Mouse (Mus musculus): ENCODE measurements around the gene Mfsd2a. TPM values are rescaled to one million over a fixed set of nuclear protein-coding genes. Genes with fewer than 3 reads are reported as not detected.

Mfsd2a gene
- total and polyA plus RNA-seq, 2 experiments = 32.8 to 44.0 TPM

DNA sequence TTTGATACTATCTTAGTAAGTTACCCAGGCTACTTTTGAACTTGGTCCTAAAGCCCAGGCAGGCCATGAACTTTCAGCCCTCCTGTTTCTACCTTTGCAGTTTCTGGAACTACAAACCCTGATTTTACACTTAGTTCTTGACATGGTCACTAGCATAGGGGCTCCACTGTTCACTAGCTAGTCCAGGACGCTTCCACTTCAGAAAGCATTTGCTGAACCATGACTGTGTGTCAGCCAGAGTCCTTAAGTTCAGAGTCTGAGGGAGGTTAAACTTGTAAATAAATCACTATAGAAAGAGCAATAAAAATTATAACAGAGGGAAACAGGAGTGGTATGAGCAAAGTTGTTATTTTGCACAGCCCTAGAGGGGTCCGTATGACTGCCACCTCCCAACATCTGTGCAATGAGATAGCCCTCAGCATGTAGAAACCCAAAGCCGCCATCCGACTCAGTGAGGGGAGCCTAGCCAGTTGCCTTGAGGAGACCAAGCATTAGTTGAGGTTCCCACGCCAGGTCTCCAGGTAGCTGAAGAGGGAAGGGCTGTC is 14.1 kb upstream of the Mfsd2a start:
- Histone ChIP-seq H3K36me3 (ENCODE audit: control insufficient read depth, insufficient read depth, low read length) (no peaks in the 10 kb centered on the region), H3K4me3 (ENCODE audit: insufficient read depth, low read depth, low read length) (no peak overlapping the region), H3K27me3 (ENCODE audit: control insufficient read depth, insufficient read depth, low read length) (no peaks in the 10 kb centered on the region), H3K9ac (ENCODE audit: low read depth, low read length) (no peak overlapping the region), H3K4me1 (ENCODE audit: control insufficient read depth, insufficient read depth, low read length) (peaks cover 31% of the 10 kb centered on the region), H3K27ac (replicated peaks; ENCODE audit: insufficient read depth, low read depth, low read length) (no peak overlapping the region), H3K79me2 (ENCODE audit: control insufficient read depth, insufficient read depth, low read length) (no peaks in the 10 kb centered on the region)
- WGBS = 89% methylated on average over 5 of the region's 5 CpGs
- no peak for DNase-seq (ENCODE audit: extremely low read depth, low read depth, low spot score)
- no peak for TF ChIP-seq CTCF (IDR thresholded peaks at IDR 0.05; ENCODE audit: low read depth, low read length)
- TF ChIP-seq POLR2A (IDR thresholded peaks at IDR 0.05; ENCODE audit: extremely low read depth, insufficient read depth, low read length) = no peak

DNA sequence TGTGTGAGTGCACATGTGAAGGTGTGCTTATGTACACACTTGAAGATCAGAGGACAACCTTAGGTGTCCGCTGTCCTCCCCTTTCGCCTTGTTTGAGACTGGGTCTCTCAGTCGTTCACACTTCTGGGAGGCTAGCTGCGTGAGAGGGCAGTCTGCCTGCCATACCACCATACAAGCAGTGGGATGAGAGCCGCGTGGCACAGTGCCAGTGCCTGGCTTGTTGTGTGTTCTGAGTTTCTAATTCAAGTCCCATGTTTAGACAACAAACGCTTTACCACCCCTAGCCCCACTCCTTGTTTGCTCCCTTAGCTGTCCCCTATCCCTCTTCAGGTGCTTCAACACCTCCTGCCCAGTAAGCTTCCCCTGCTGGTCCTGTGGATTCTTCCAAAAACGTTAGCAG is 11.1 kb upstream of the Mfsd2a start:
- H3K79me2 ChIP-seq (ENCODE audit: control insufficient read depth, insufficient read depth, low read length) = no peaks in the 10 kb centered on the region
- H3K36me3 ChIP-seq (ENCODE audit: control insufficient read depth, insufficient read depth, low read length) = no peaks in the 10 kb centered on the region
- H3K9ac ChIP-seq (ENCODE audit: low read depth, low read length) = no peak overlapping the region
- no peaks in the 10 kb centered on the region for H3K27me3 ChIP-seq (ENCODE audit: control insufficient read depth, insufficient read depth, low read length)
- no peak for DNase-seq (ENCODE audit: extremely low read depth, low read depth, low spot score)
- WGBS = 70% methylated on average over 8 of the region's 8 CpGs
- H3K4me3 ChIP-seq (ENCODE audit: insufficient read depth, low read depth, low read length) = no peak overlapping the region
- H3K27ac ChIP-seq (replicated peaks; ENCODE audit: insufficient read depth, low read depth, low read length) = peak overlapping the region; percentile 48; the same call in 1 of the 2 replicates
- no peak for TF ChIP-seq POLR2A (IDR thresholded peaks at IDR 0.05; ENCODE audit: extremely low read depth, insufficient read depth, low read length)
- no peak for TF ChIP-seq CTCF (IDR thresholded peaks at IDR 0.05; ENCODE audit: low read depth, low read length)
- H3K4me1 ChIP-seq (ENCODE audit: control insufficient read depth, insufficient read depth, low read length) = peaks cover 14% of the 10 kb centered on the region

DNA sequence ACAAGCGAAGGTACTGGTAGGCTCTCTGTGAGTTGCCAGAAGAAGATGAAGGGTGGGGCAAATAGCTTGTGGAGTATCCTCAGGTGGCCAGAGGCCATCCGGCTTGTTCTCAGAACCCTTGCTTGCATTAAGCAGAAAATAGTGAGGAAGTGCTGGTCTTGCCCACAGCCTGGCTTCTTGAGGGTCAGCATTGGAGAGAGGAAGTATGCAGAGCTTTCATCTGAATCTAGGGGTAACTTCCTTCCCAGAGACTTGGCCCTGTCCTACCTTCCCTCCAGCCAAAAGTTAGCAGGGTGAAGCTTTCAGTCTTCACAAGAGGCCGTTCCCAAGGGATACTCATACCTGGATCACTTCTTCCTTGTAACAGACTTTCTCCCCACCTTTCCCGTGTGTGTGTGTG is 10.7 kb upstream of the Mfsd2a start:
- TF ChIP-seq CTCF (IDR thresholded peaks at IDR 0.05; ENCODE audit: low read depth, low read length) = no peak
- TF ChIP-seq POLR2A (IDR thresholded peaks at IDR 0.05; ENCODE audit: extremely low read depth, insufficient read depth, low read length) = no peak

DNA sequence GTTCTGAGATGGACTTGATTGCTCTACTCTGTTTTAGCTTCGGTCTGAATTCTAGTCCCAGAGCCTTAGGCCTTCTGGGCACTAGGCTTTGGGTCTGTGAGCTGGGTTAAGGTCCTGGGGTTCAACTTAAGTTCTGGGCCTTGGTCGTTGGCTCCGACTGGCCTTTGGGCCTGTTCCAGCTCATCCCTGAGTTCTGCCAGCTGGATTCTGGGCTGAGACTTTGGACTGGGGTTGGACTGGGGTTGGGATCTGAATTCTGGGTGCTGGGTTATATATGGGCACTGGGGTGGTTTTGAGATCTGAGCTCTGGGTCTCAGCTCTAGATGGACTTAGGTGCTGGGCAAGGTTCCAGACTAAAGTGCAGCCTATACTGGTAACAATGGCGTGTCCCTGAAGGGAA is 10.2 kb upstream of the Mfsd2a start:
- H3K27me3 ChIP-seq (ENCODE audit: control insufficient read depth, insufficient read depth, low read length) = no peaks in the 10 kb centered on the region
- no peak for TF ChIP-seq CTCF (IDR thresholded peaks at IDR 0.05; ENCODE audit: low read depth, low read length)
- no peak for TF ChIP-seq POLR2A (IDR thresholded peaks at IDR 0.05; ENCODE audit: extremely low read depth, insufficient read depth, low read length)
- peak overlapping the region; percentile 48 for H3K27ac ChIP-seq (replicated peaks; ENCODE audit: insufficient read depth, low read depth, low read length)
- H3K4me3 ChIP-seq (ENCODE audit: insufficient read depth, low read depth, low read length) = no peak overlapping the region
- no peak overlapping the region; the same call in 1 of the 2 replicates for H3K9ac ChIP-seq (ENCODE audit: low read depth, low read length)
- peak; percentile 96 for DNase-seq (ENCODE audit: extremely low read depth, low read depth, low spot score)
- 24% methylated on average over 4 of the region's 4 CpGs for WGBS
- no peaks in the 10 kb centered on the region for H3K79me2 ChIP-seq (ENCODE audit: control insufficient read depth, insufficient read depth, low read length)
- peaks cover 11% of the 10 kb centered on the region for H3K4me1 ChIP-seq (ENCODE audit: control insufficient read depth, insufficient read depth, low read length)
- H3K36me3 ChIP-seq (ENCODE audit: control insufficient read depth, insufficient read depth, low read length) = no peaks in the 10 kb centered on the region

More for the DNA sequence above, 10.7 kb upstream of the Mfsd2a start:
- Histone ChIP-seq H3K4me1 (ENCODE audit: control insufficient read depth, insufficient read depth, low read length) (peaks cover 12% of the 10 kb centered on the region), H3K9ac (ENCODE audit: low read depth, low read length) (no peak overlapping the region; the same call in 1 of the 2 replicates), H3K36me3 (ENCODE audit: control insufficient read depth, insufficient read depth, low read length) (no peaks in the 10 kb centered on the region), H3K4me3 (ENCODE audit: insufficient read depth, low read depth, low read length) (no peak overlapping the region), H3K27ac (replicated peaks; ENCODE audit: insufficient read depth, low read depth, low read length) (peak overlapping the region; percentile 48), H3K27me3 (ENCODE audit: control insufficient read depth, insufficient read depth, low read length) (no peaks in the 10 kb centered on the region), H3K79me2 (ENCODE audit: control insufficient read depth, insufficient read depth, low read length) (no peaks in the 10 kb centered on the region)
- 73% methylated on average over 4 of the region's 4 CpGs for WGBS
- DNase-seq (ENCODE audit: extremely low read depth, low read depth, low spot score) = no peak

DNA sequence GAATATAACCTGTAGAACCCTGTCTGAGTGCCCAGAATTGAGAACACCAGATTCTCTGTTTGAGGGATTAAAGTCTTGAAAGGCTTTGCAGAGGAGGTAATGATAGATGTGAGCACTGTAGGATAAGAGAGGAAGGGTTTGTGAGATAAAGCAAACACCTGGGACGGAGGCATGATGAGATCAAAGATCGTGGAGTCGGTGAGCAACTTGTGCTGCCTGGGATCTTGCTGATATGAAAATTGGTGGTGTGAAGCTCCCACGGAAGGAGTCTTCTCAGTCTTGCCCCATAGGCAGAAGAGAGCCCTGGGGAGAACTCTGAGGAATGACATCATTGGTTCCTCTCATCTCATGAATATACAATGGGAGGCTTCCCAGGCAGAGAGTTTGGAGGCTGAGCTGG is 7.1 kb upstream of the Mfsd2a start:
- 58% methylated on average over 4 of the region's 4 CpGs for WGBS
- Histone ChIP-seq H3K9ac (ENCODE audit: low read depth, low read length) (no peak overlapping the region), H3K27ac (replicated peaks; ENCODE audit: insufficient read depth, low read depth, low read length) (no peak overlapping the region), H3K4me3 (ENCODE audit: insufficient read depth, low read depth, low read length) (no peak overlapping the region), H3K27me3 (ENCODE audit: control insufficient read depth, insufficient read depth, low read length) (no peaks in the 10 kb centered on the region), H3K79me2 (ENCODE audit: control insufficient read depth, insufficient read depth, low read length) (no peaks in the 10 kb centered on the region), H3K4me1 (ENCODE audit: control insufficient read depth, insufficient read depth, low read length) (peaks cover 13% of the 10 kb centered on the region), H3K36me3 (ENCODE audit: control insufficient read depth, insufficient read depth, low read length) (no peaks in the 10 kb centered on the region)
- TF ChIP-seq POLR2A (IDR thresholded peaks at IDR 0.05; ENCODE audit: extremely low read depth, insufficient read depth, low read length) (no peak), CTCF (IDR thresholded peaks at IDR 0.05; ENCODE audit: low read depth, low read length) (no peak)
- no peak for DNase-seq (ENCODE audit: extremely low read depth, low read depth, low spot score)

DNA sequence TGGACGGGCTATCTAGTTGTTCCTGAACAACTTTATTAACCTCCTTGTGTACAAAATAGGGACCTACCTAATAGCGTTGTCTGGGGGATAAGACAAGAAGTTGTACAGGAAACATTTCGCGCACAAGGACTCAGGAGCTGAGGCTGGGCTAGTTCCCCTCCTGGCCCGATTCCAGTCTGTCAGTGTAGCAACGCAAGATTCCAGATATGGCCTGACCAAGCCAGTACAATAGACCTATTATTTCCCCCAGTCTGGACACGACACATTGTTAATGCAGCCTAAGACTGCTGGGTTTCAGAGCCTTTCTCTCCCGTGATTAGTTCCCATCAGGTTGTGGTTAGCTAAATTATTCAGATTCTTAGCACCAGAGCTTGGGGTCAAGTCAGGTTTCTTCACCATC is 1.8 kb upstream of the Mfsd2a start:
- no peak overlapping the region for H3K4me3 ChIP-seq (ENCODE audit: insufficient read depth, low read depth, low read length)

More for the DNA sequence above, 1.8 kb upstream of the Mfsd2a start:
- TF ChIP-seq CTCF (IDR thresholded peaks at IDR 0.05; ENCODE audit: low read depth, low read length) (no peak), POLR2A (IDR thresholded peaks at IDR 0.05; ENCODE audit: extremely low read depth, insufficient read depth, low read length) (no peak)
- Histone ChIP-seq H3K79me2 (ENCODE audit: control insufficient read depth, insufficient read depth, low read length) (no peaks in the 10 kb centered on the region), H3K27ac (replicated peaks; ENCODE audit: insufficient read depth, low read depth, low read length) (no peak overlapping the region), H3K9ac (ENCODE audit: low read depth, low read length) (no peak overlapping the region), H3K27me3 (ENCODE audit: control insufficient read depth, insufficient read depth, low read length) (no peaks in the 10 kb centered on the region), H3K4me1 (ENCODE audit: control insufficient read depth, insufficient read depth, low read length) (peaks cover 2% of the 10 kb centered on the region; the same call in 1 of the 2 replicates), H3K36me3 (ENCODE audit: control insufficient read depth, insufficient read depth, low read length) (peaks cover 5% of the 10 kb centered on the region; the same call in 1 of the 2 replicates)
- no peak for DNase-seq (ENCODE audit: extremely low read depth, low read depth, low spot score)
- WGBS = 79% methylated on average over 8 of the region's 8 CpGs
